Mouse (Mus musculus): Measurements from ENCODE around the gene Klf16. TPM values are rescaled to one million over a fixed set of nuclear protein-coding genes. Genes with fewer than 3 reads are reported as not detected.
A peak's percentile ranks its signal among the peaks of the same experiment; 100 is the strongest.

Klf16 gene
- polyA plus RNA-seq, 1 experiment from 2014 or later: 5.5 TPM

DNA sequence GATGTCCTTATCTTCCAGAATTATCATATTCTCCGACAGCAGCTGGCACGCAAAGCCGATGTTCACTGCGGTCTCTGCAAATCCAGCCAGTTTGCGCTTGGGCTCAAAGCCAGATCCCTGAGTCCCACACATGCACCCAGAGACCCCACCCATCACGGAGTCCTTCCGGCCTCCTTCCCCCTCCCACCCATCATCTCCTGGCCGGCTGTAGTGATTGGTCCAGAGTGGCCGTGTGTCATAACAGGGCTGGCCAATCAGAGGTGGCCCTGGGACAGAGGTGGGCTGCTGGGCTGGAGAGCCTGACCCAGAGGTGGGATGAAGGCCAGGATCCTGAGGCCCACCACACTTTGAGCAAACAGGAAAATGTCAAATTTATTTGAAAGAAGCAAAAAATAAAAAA, 50.9 kb downstream of the Klf16 start:
- no peaks in the 10 kb centered on the region for H3K27me3 ChIP-seq (ENCODE audit: control insufficient read depth, insufficient read depth, low read length)
- ATAC-seq (replicated peaks; ENCODE audit: insufficient number of reproducible peaks, low FRiP score, low TSS enrichment, low read depth) (peak; percentile 77; the same call in 1 of the 2 replicates), DNase-seq (ENCODE audit: low spot score) (peak; percentile 40)
- H3K4me2 ChIP-seq (ENCODE audit: low read depth, low read length): no peak overlapping the region
- no peaks in the 10 kb centered on the region for H3K36me3 ChIP-seq (replicated peaks; ENCODE audit: control insufficient read depth, insufficient read depth, low read depth, low read length)
- H3K4me1 ChIP-seq (ENCODE audit: control insufficient read depth, insufficient read depth, low read length): no peaks in the 10 kb centered on the region
- H3K4me3 ChIP-seq (ENCODE audit: low read depth, low read length): no peak overlapping the region
- H3K9me3 ChIP-seq (replicated peaks; ENCODE audit: control insufficient read depth, low read length): no peaks in the 10 kb centered on the region
- 31% methylated on average over 9 of the region's 9 CpGs for WGBS
- H3K9ac ChIP-seq (replicated peaks; ENCODE audit: low read length): no peak overlapping the region
- H3K27ac ChIP-seq (replicated peaks; ENCODE audit: low read depth, low read length): no peak overlapping the region

DNA sequence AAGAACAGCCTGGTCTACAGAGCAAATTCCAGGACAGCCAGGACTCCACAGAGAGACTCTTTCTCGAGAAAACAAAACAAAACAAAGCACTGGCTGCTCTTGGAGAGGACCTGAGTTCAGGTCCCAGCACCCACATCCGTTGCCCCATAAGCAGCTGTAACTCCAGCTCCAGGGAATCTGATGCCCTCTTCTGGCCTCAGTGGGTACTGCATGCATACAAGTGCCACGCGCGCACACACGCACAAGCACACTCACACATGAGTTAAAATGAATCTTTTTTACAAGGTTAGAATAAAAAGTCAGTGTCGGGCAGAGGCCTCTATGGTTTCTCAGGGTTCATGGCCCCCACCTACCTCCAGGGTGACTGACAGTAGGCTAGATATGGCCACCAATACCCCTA, 53.8 kb downstream of the Klf16 start:
- 96% methylated on average over 7 of the region's 7 CpGs for WGBS
- no peaks in the 10 kb centered on the region for H3K9me3 ChIP-seq (replicated peaks; ENCODE audit: control insufficient read depth, low read length)
- DNase-seq (ENCODE audit: low spot score) (no peak), ATAC-seq (replicated peaks; ENCODE audit: insufficient number of reproducible peaks, low FRiP score, low TSS enrichment, low read depth) (no peak)
- no peak overlapping the region for H3K27ac ChIP-seq (replicated peaks; ENCODE audit: low read depth, low read length)
- no peaks in the 10 kb centered on the region for H3K4me1 ChIP-seq (ENCODE audit: control insufficient read depth, insufficient read depth, low read length)
- H3K36me3 ChIP-seq (replicated peaks; ENCODE audit: control insufficient read depth, insufficient read depth, low read depth, low read length): no peaks in the 10 kb centered on the region
- no peaks in the 10 kb centered on the region for H3K27me3 ChIP-seq (ENCODE audit: control insufficient read depth, insufficient read depth, low read length)
- H3K9ac ChIP-seq (replicated peaks; ENCODE audit: low read length): no peak overlapping the region
- H3K4me3 ChIP-seq (ENCODE audit: low read depth, low read length): no peak overlapping the region
- no peak overlapping the region for H3K4me2 ChIP-seq (ENCODE audit: low read depth, low read length)

DNA sequence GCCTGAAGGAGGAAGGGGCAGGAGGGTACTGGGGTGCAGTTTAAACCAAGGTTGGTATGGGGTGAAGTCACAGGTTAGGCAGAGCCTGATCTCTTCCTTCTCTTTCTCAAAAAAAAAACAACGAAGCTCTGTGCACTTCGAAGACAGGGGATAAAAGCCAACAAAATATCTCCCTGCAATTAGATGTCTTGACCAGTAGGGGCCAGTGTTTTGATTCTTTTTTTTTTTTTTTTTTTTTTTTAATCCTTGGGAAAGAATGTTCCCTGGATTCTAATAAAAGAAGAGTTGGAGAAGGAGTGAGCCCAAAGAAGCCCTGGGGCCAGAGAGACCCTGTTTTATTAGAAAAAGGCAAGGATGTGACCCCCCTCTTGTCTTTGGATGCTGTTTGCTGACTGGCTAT, 57.8 kb downstream of the Klf16 start:
- 0 out of 2 replicates have a peak, but pooled peaks cover 2% of the 10 kb centered on the region for H3K4me1 ChIP-seq (ENCODE audit: control insufficient read depth, insufficient read depth, low read length)
- WGBS: 67% methylated on average over 2 of the region's 2 CpGs
- H3K4me2 ChIP-seq (ENCODE audit: low read depth, low read length): no peak overlapping the region
- no peaks in the 10 kb centered on the region for H3K9me3 ChIP-seq (replicated peaks; ENCODE audit: control insufficient read depth, low read length)
- no peak overlapping the region for H3K4me3 ChIP-seq (ENCODE audit: low read depth, low read length)
- peaks cover 8% of the 10 kb centered on the region for H3K27me3 ChIP-seq (ENCODE audit: control insufficient read depth, insufficient read depth, low read length)
- H3K9ac ChIP-seq (replicated peaks; ENCODE audit: low read length): no peak overlapping the region
- DNase-seq (ENCODE audit: low spot score) (no peak), ATAC-seq (replicated peaks; ENCODE audit: insufficient number of reproducible peaks, low FRiP score, low TSS enrichment, low read depth) (no peak)
- H3K36me3 ChIP-seq (replicated peaks; ENCODE audit: control insufficient read depth, insufficient read depth, low read depth, low read length): no peaks in the 10 kb centered on the region
- H3K27ac ChIP-seq (replicated peaks; ENCODE audit: low read depth, low read length): no peak overlapping the region

Small RNA genes within 50 kb of the gene (microRNA-seq; reads per million reads assigned to microRNA genes)
- not detected for gene Mir6912 (ENCODE audit: borderline number of aligned reads)

Other genes starting within 250 kb of the Klf16 start
- gene Pcsk4, start 247.8 kb downstream of the Klf16 start, polyA plus RNA-seq (2014; fragmentation: Nextera tagmentation; extraction: Ambion mirVana): 1.6 and 2.9 TPM in 2 replicates
- gene Reep6, start 247.4 kb downstream of the Klf16 start, polyA plus RNA-seq (2014; fragmentation: Nextera tagmentation; extraction: Ambion mirVana): 4.3 and 4.5 TPM in 2 replicates
- gene Adamtsl5, start 228.9 kb downstream of the Klf16 start, polyA plus RNA-seq (2014; fragmentation: Nextera tagmentation; extraction: Ambion mirVana): 0.14 and 0.88 TPM in 2 replicates
- gene Plk5, start 220.9 kb downstream of the Klf16 start, polyA plus RNA-seq (2014; fragmentation: Nextera tagmentation; extraction: Ambion mirVana): 0.26 and 0.52 TPM in 2 replicates
- gene Mex3d, start 189.7 kb downstream of the Klf16 start, polyA plus RNA-seq (2014; fragmentation: Nextera tagmentation; extraction: Ambion mirVana): 10.3 and 12.9 TPM in 2 replicates
- 241 and 259 TPM in 2 replicates for gene Mbd3, start 177.8 kb downstream of the Klf16 start, polyA plus RNA-seq (2014; fragmentation: Nextera tagmentation; extraction: Ambion mirVana)
- 377 and 460 TPM in 2 replicates for gene Uqcr11, start 170.5 kb downstream of the Klf16 start, polyA plus RNA-seq (2014; fragmentation: Nextera tagmentation; extraction: Ambion mirVana)
- gene Tcf3, start 143.7 kb downstream of the Klf16 start, polyA plus RNA-seq (2014; fragmentation: Nextera tagmentation; extraction: Ambion mirVana): 174 and 178 TPM in 2 replicates
- 0.22 and 0.43 TPM in 2 replicates for gene Onecut3, start 82.5 kb downstream of the Klf16 start, polyA plus RNA-seq (2014; fragmentation: Nextera tagmentation; extraction: Ambion mirVana)
- 0.28 and 0.36 TPM in 2 replicates for gene Atp8b3, start 38.2 kb downstream of the Klf16 start, polyA plus RNA-seq (2014; fragmentation: Nextera tagmentation; extraction: Ambion mirVana)
- gene Rexo1, start 15.8 kb downstream of the Klf16 start, polyA plus RNA-seq (2014; fragmentation: Nextera tagmentation; extraction: Ambion mirVana): 17.1 and 20.6 TPM in 2 replicates
- 94.8 and 111 TPM in 2 replicates for gene Abhd17a, start 13.0 kb upstream of the Klf16 start, polyA plus RNA-seq (2014; fragmentation: Nextera tagmentation; extraction: Ambion mirVana)
- gene Scamp4, start 25.6 kb upstream of the Klf16 start, polyA plus RNA-seq (2014; fragmentation: Nextera tagmentation; extraction: Ambion mirVana): 62.4 and 64.9 TPM in 2 replicates
- gene Adat3, start 25.6 kb upstream of the Klf16 start, polyA plus RNA-seq (2014; fragmentation: Nextera tagmentation; extraction: Ambion mirVana): 5.7 and 5.8 TPM in 2 replicates
- 1.4 and 1.5 TPM in 2 replicates for gene Gm49322, start 28.7 kb upstream of the Klf16 start, polyA plus RNA-seq (2014; fragmentation: Nextera tagmentation; extraction: Ambion mirVana)
- gene Csnk1g2, start 45.5 kb upstream of the Klf16 start, polyA plus RNA-seq (2014; fragmentation: Nextera tagmentation; extraction: Ambion mirVana): 93.4 and 97.9 TPM in 2 replicates
- 53.5 and 56.3 TPM in 2 replicates for gene Btbd2, start 79.8 kb upstream of the Klf16 start, polyA plus RNA-seq (2014; fragmentation: Nextera tagmentation; extraction: Ambion mirVana)
- gene Mknk2, start 100.8 kb upstream of the Klf16 start, polyA plus RNA-seq (2014; fragmentation: Nextera tagmentation; extraction: Ambion mirVana): 63.7 and 67.0 TPM in 2 replicates
- 42.3 and 45.0 TPM in 2 replicates for gene Mob3a, start 124.7 kb upstream of the Klf16 start, polyA plus RNA-seq (2014; fragmentation: Nextera tagmentation; extraction: Ambion mirVana)
- gene Izumo4, start 124.9 kb upstream of the Klf16 start, polyA plus RNA-seq (2014; fragmentation: Nextera tagmentation; extraction: Ambion mirVana): 4.8 and 7.6 TPM in 2 replicates
- 57.6 and 61.0 TPM in 2 replicates for gene Ap3d1, start 164.9 kb upstream of the Klf16 start, polyA plus RNA-seq (2014; fragmentation: Nextera tagmentation; extraction: Ambion mirVana)
- 13.8 and 16.6 TPM in 2 replicates for gene Dot1l, start 177.9 kb upstream of the Klf16 start, polyA plus RNA-seq (2014; fragmentation: Nextera tagmentation; extraction: Ambion mirVana)
- gene Sf3a2, start 220.9 kb upstream of the Klf16 start, polyA plus RNA-seq (2014; fragmentation: Nextera tagmentation; extraction: Ambion mirVana): 92.6 and 93.9 TPM in 2 replicates
- gene Plekhj1, start 221.3 kb upstream of the Klf16 start, polyA plus RNA-seq (2014; fragmentation: Nextera tagmentation; extraction: Ambion mirVana): 119 and 137 TPM in 2 replicates
- not detected in 2 replicates for gene Amh, start 227.9 kb upstream of the Klf16 start, polyA plus RNA-seq (2014; fragmentation: Nextera tagmentation; extraction: Ambion mirVana)
- gene Jsrp1, start 236.2 kb upstream of the Klf16 start, polyA plus RNA-seq (2014; fragmentation: Nextera tagmentation; extraction: Ambion mirVana): 0.60 and 1.2 TPM in 2 replicates
- gene Oaz1, start 249.3 kb upstream of the Klf16 start, polyA plus RNA-seq (2014; fragmentation: Nextera tagmentation; extraction: Ambion mirVana): 1,818 and 1,942 TPM in 2 replicates